Mouse (Mus musculus): ENCODE results near the gene Il1rn. TPM values are rescaled to one million over a fixed set of nuclear protein-coding genes. Genes with fewer than 3 reads are reported as not detected.
A peak's percentile ranks its signal among the peaks of the same experiment; 100 is the strongest.

Gene Il1rn
- polyA plus RNA-seq, 1 experiment: 0.53 TPM

GRCm38 (mm10) chr2:24357642-24358041, 21.0 kb downstream of the Il1rn start:
- WGBS: 10% methylated on average over 1 of the region's 1 CpGs
- TF ChIP-seq POLR2A (IDR thresholded peaks at IDR 0.05; ENCODE audit: low read depth, low read length) (no peak), CTCF (conservative IDR thresholded peaks at IDR 0.05; ENCODE audit: insufficient read depth, insufficient read length, low read depth, low read length) (no peak)
- no peak overlapping the region for H3K27ac ChIP-seq (ENCODE audit: insufficient read depth, low read depth, low read length)
- no peaks in the 10 kb centered on the region for H3K4me1 ChIP-seq (ENCODE audit: control insufficient read depth, insufficient read depth, low read length)
- no peaks in the 10 kb centered on the region for H3K27me3 ChIP-seq (replicated peaks; ENCODE audit: control insufficient read depth, insufficient read depth, low read length)
- H3K4me3 ChIP-seq (ENCODE audit: insufficient read depth, low read depth, low read length): no peak overlapping the region
- no peaks in the 10 kb centered on the region for H3K36me3 ChIP-seq (ENCODE audit: control insufficient read depth, insufficient read depth, low read length)
- DNase-seq: peak; percentile 38

- Histone ChIP-seq H3K4me1 (ENCODE audit: control insufficient read depth, insufficient read depth, low read length) (no peaks in the 10 kb centered on the region), H3K4me3 (ENCODE audit: insufficient read depth, low read depth, low read length) (no peak overlapping the region), H3K27me3 (replicated peaks; ENCODE audit: control insufficient read depth, insufficient read depth, low read length) (no peaks in the 10 kb centered on the region), H3K36me3 (ENCODE audit: control insufficient read depth, insufficient read depth, low read length) (no peaks in the 10 kb centered on the region), H3K27ac (ENCODE audit: insufficient read depth, low read depth, low read length) (no peak overlapping the region)
- TF ChIP-seq CTCF (conservative IDR thresholded peaks at IDR 0.05; ENCODE audit: insufficient read depth, insufficient read length, low read depth, low read length): no peak
- no peak for TF ChIP-seq POLR2A (IDR thresholded peaks at IDR 0.05; ENCODE audit: low read depth, low read length)
- DNase-seq: no peak
- WGBS: 59% methylated on average over 1 of the region's 1 CpGs
Measured at GRCm38 (mm10) chr2:24359347-24359746, 22.7 kb downstream of the Il1rn start.

- TF ChIP-seq POLR2A (IDR thresholded peaks at IDR 0.05; ENCODE audit: low read depth, low read length): no peak
- TF ChIP-seq CTCF (conservative IDR thresholded peaks at IDR 0.05; ENCODE audit: insufficient read depth, insufficient read length, low read depth, low read length): no peak
- 54% methylated on average over 3 of the region's 3 CpGs for WGBS
Measured at GRCm38 (mm10) chr2:24363818-24364217, 27.2 kb downstream of the Il1rn start.

GRCm38 (mm10) chr2:24366214-24366975, 29.7 kb downstream of the Il1rn start:
- DNase-seq: no peak
- no peak for TF ChIP-seq CTCF (conservative IDR thresholded peaks at IDR 0.05; ENCODE audit: insufficient read depth, insufficient read length, low read depth, low read length)
- no peak for TF ChIP-seq POLR2A (IDR thresholded peaks at IDR 0.05; ENCODE audit: low read depth, low read length)
- no peaks in the 10 kb centered on the region for H3K36me3 ChIP-seq (ENCODE audit: control insufficient read depth, insufficient read depth, low read length)
- H3K4me3 ChIP-seq (ENCODE audit: insufficient read depth, low read depth, low read length): no peak overlapping the region
- no peaks in the 10 kb centered on the region for H3K27me3 ChIP-seq (replicated peaks; ENCODE audit: control insufficient read depth, insufficient read depth, low read length)
- peaks cover 6% of the 10 kb centered on the region; the same call in 1 of the 2 replicates for H3K4me1 ChIP-seq (ENCODE audit: control insufficient read depth, insufficient read depth, low read length)
- no peak overlapping the region for H3K27ac ChIP-seq (ENCODE audit: insufficient read depth, low read depth, low read length)
- 73% methylated on average over 12 of the region's 12 CpGs for WGBS

More at GRCm38 (mm10) chr2:24363818-24364217, 27.2 kb downstream of the Il1rn start:
- no peaks in the 10 kb centered on the region for H3K36me3 ChIP-seq (ENCODE audit: control insufficient read depth, insufficient read depth, low read length)
- H3K27me3 ChIP-seq (replicated peaks; ENCODE audit: control insufficient read depth, insufficient read depth, low read length): no peaks in the 10 kb centered on the region
- no peak overlapping the region for H3K27ac ChIP-seq (ENCODE audit: insufficient read depth, low read depth, low read length)
- peaks cover 6% of the 10 kb centered on the region; the same call in 1 of the 2 replicates for H3K4me1 ChIP-seq (ENCODE audit: control insufficient read depth, insufficient read depth, low read length)
- H3K4me3 ChIP-seq (ENCODE audit: insufficient read depth, low read depth, low read length): no peak overlapping the region
- DNase-seq: no peak

- peak within 1 kb of the TSS; percentile 34 for H3K4me3 ChIP-seq (ENCODE audit: insufficient read depth, low read depth, low read length)
- no peaks in the 10 kb centered on the region for H3K36me3 ChIP-seq (ENCODE audit: control insufficient read depth, insufficient read depth, low read length)
- DNase-seq: peak; percentile 82
- 3% methylated on average over 47 of the region's 47 CpGs for WGBS
- H3K27me3 ChIP-seq (replicated peaks; ENCODE audit: control insufficient read depth, insufficient read depth, low read length): no peaks in the 10 kb centered on the region
- TF ChIP-seq POLR2A (IDR thresholded peaks at IDR 0.05; ENCODE audit: low read depth, low read length) (no peak), CTCF (conservative IDR thresholded peaks at IDR 0.05; ENCODE audit: insufficient read depth, insufficient read length, low read depth, low read length) (no peak)
- peaks cover 6% of the 10 kb centered on the region; the same call in 1 of the 2 replicates for H3K4me1 ChIP-seq (ENCODE audit: control insufficient read depth, insufficient read depth, low read length)
- no peak within 1 kb of the TSS; the same call in 1 of the 2 replicates for H3K27ac ChIP-seq (ENCODE audit: insufficient read depth, low read depth, low read length)
Measured at GRCm38 (mm10) chr2:24367030-24367894, 30.6 kb downstream of the Il1rn start, which contains the start of gene Psd4. Gene Psd4 (plus strand): TSS chr2:24367580.

GRCm38 (mm10) chr2:24367895-24368261, 31.2 kb downstream of the Il1rn start:
- H3K27me3 ChIP-seq (replicated peaks; ENCODE audit: control insufficient read depth, insufficient read depth, low read length): no peaks in the 10 kb centered on the region
- H3K36me3 ChIP-seq (ENCODE audit: control insufficient read depth, insufficient read depth, low read length): no peaks in the 10 kb centered on the region
- H3K4me3 ChIP-seq (ENCODE audit: insufficient read depth, low read depth, low read length): peak overlapping the region; percentile 34
- H3K27ac ChIP-seq (ENCODE audit: insufficient read depth, low read depth, low read length): no peak overlapping the region
- WGBS: 69% methylated on average over 4 of the region's 4 CpGs
- TF ChIP-seq CTCF (conservative IDR thresholded peaks at IDR 0.05; ENCODE audit: insufficient read depth, insufficient read length, low read depth, low read length) (no peak), POLR2A (IDR thresholded peaks at IDR 0.05; ENCODE audit: low read depth, low read length) (no peak)
- no peak for DNase-seq
- H3K4me1 ChIP-seq (ENCODE audit: control insufficient read depth, insufficient read depth, low read length): peaks cover 6% of the 10 kb centered on the region; the same call in 1 of the 2 replicates
